Comparison of ENCODE assay signal across 9 mouse cellular contexts in the genomic region with DNA sequence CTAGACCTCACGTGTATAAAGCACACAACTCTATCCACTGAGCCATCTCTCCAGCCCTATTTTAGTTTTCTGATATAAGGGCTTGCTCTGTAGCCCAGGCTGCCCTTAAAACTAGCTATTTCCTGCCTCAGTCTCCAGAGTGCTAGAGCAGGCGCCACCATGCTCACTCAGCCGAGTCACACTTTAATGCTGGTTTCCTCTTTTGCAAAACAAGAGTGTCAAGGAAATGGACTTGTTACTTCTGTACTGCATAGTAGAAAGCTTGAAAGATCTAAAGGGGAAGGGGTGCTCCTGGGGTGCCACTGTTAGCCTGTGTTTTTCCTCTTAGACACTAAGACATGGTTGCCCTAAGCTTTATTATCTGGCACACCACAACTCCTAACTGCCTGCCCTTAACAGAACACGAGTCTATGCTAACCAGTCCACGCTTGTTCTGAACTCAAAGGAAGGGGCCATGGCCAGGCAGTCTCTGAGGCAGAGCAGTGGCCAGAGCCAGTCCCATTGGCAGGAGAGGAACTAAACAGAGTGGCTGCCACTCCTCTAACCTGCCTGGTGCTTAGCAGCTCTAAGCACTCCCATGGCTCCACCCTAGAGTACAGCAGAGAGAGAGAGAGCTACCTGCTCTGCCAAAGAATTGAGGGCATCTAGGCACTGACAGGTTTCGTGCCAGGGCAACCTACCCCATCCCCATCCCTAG. TPM values are rescaled to one million over a fixed set of nuclear protein-coding genes. Genes with fewer than 3 reads are reported as not detected.
A peak's percentile ranks its signal among the peaks of the same experiment; 100 is the strongest.
DNase-seq lines count a peak whose midpoint lies in the region; ATAC-seq and TF ChIP-seq lines count a peak whose summit lies in the region.
"Had no signal": no experiment of that assay in that cellular context is flagged by ENCODE, and none has a peak within 500 bp of the region (broad histone marks: within the 10 kb centered on the region; RNA-seq: fewer than 3 reads in every experiment).

No protein-coding gene starts in this region.

- ATAC-seq in hindbrain, embryonic 16.5 days, result no peak
- peak; percentile 11; the same call in 1 of the 2 replicates for ATAC-seq in monocyte, adult 5-6 weeks (replicated peaks; ENCODE audit: insufficient number of reproducible peaks, low FRiP score, low TSS enrichment, poor library complexity, severe bottlenecking)

- H3K27ac ChIP-seq in hindbrain, embryonic 10.5 days, result peak overlapping the region; percentile 53
- H3K27ac ChIP-seq in hindbrain, embryonic 16.5 days (ENCODE audit: low read depth, low read length), result no peak overlapping the region; the same call in 1 of the 2 replicates
- H3K27ac ChIP-seq in limb, embryonic 10.5 days, result 0 out of 2 replicates have a peak overlapping the region, but pooled peaks have one; percentile 33
- H3K27ac ChIP-seq: embryonic facial prominence, embryonic 12.5 days had no signal

- 84% methylated on average over 6 of the region's 6 CpGs for whole genome bisulfite sequencing in hindbrain, embryonic 10.5 days
- WGBS in hindbrain, embryonic 16.5 days, result 80% methylated on average over 6 of the region's 6 CpGs
- WGBS in limb, embryonic 10.5 days, result 84% methylated on average over 6 of the region's 6 CpGs

- H3K9me3 ChIP-seq in hindbrain, embryonic 10.5 days, result no peaks in the 10 kb centered on the region
- no peaks in the 10 kb centered on the region for H3K9me3 ChIP-seq in hindbrain, embryonic 16.5 days (ENCODE audit: control insufficient read depth, low read length)
- H3K9me3 ChIP-seq in E14TG2a.4 (ENCODE audit: low read length), result no peaks in the 10 kb centered on the region
- H3K9me3 ChIP-seq in limb, embryonic 10.5 days (replicated peaks), result no peaks in the 10 kb centered on the region
- H3K9me3 ChIP-seq: embryonic facial prominence, embryonic 12.5 days had no signal

- no peak overlapping the region for H3K4me3 ChIP-seq in hindbrain, embryonic 10.5 days
- no peak overlapping the region for H3K4me3 ChIP-seq in hindbrain, embryonic 16.5 days (ENCODE audit: low read length)
- peak overlapping the region; percentile 48 for H3K4me3 ChIP-seq in E14TG2a.4 (replicated peaks; ENCODE audit: low read length)
- H3K4me3 ChIP-seq in limb, embryonic 10.5 days, result no peak overlapping the region
- H3K4me3 ChIP-seq: embryonic facial prominence, embryonic 12.5 days had no signal

- intact Hi-C loops in left cerebral cortex, postnatal 4 days (cut with DNase I), result no loop called here

- no peak overlapping the region for H3K4me2 ChIP-seq in hindbrain, embryonic 16.5 days (ENCODE audit: low read length)
- H3K4me2 ChIP-seq: embryonic facial prominence, embryonic 12.5 days had no signal

- H3K9ac ChIP-seq in hindbrain, embryonic 16.5 days (ENCODE audit: low read depth, low read length), result no peak overlapping the region

- H3K27me3 ChIP-seq in hindbrain, embryonic 10.5 days (ENCODE audit: insufficient read depth, poor library complexity, severe bottlenecking), result no peaks in the 10 kb centered on the region
- H3K27me3 ChIP-seq in hindbrain, embryonic 16.5 days (replicated peaks; ENCODE audit: control insufficient read depth, insufficient read depth, low read length), result no peaks in the 10 kb centered on the region
- no peaks in the 10 kb centered on the region for H3K27me3 ChIP-seq in E14TG2a.4 (ENCODE audit: insufficient read depth, low read length)
- no peaks in the 10 kb centered on the region for H3K27me3 ChIP-seq in limb, embryonic 10.5 days (ENCODE audit: low read depth, poor library complexity, severe bottlenecking)
- H3K27me3 ChIP-seq: embryonic facial prominence, embryonic 12.5 days had no signal

- H3K4me1 ChIP-seq in hindbrain, embryonic 10.5 days (replicated peaks), result peaks cover 58% of the 10 kb centered on the region
- H3K4me1 ChIP-seq in hindbrain, embryonic 16.5 days (ENCODE audit: control insufficient read depth, insufficient read depth, low read depth, low read length), result peaks cover 45% of the 10 kb centered on the region
- peaks cover 99% of the 10 kb centered on the region for H3K4me1 ChIP-seq in E14TG2a.4 (replicated peaks; ENCODE audit: low read depth, low read length)
- H3K4me1 ChIP-seq in limb, embryonic 10.5 days, result peaks cover 59% of the 10 kb centered on the region

- DNase-seq in hindbrain, embryonic 10.5 days (ENCODE audit: low spot score), result no peak
- no peak for DNase-seq in limb, embryonic 10.5 days (ENCODE audit: low spot score)
- no peak for DNase-seq in adrenal gland, postnatal 14 days
- no peak for DNase-seq in left cerebral cortex, postnatal 4 days
- no peak for DNase-seq in layer of hippocampus, adult 11-12 months (ENCODE audit: low spot score)

- H3K36me3 ChIP-seq in hindbrain, embryonic 10.5 days, result peaks cover 35% of the 10 kb centered on the region
- no peaks in the 10 kb centered on the region for H3K36me3 ChIP-seq in hindbrain, embryonic 16.5 days (ENCODE audit: control insufficient read depth, insufficient read depth, low read length)
- H3K36me3 ChIP-seq in E14TG2a.4 (ENCODE audit: insufficient read depth, low read length), result peaks cover 32% of the 10 kb centered on the region
- H3K36me3 ChIP-seq in limb, embryonic 10.5 days, result peaks cover 32% of the 10 kb centered on the region

- TF ChIP-seq CTCF in E14TG2a.4 (conservative IDR thresholded peaks at IDR 0.05; ENCODE audit: low read length), result no peak

RNA-seq across cellular contexts. Expression of gene Grk2, which starts 6.3 kb away (rescaled TPM):
- 14.8 and 16.7 TPM in 2 replicates for polyA plus RNA-seq in hindbrain, embryonic 10.5 days (2016; fragmentation: Nextera tagmentation; extraction: Ambion mirVana)
- 27.3 and 28.3 TPM in 2 replicates for polyA plus RNA-seq in hindbrain, embryonic 16.5 days (2015; fragmentation: Nextera tagmentation; extraction: Ambion mirVana)
- 14.6 and 15.5 TPM in 2 replicates for polyA plus RNA-seq in limb, embryonic 10.5 days (2016; fragmentation: Nextera tagmentation; extraction: Ambion mirVana)
- 270 to 475 TPM (median 366 TPM) in 3 replicates for total RNA-seq in monocyte, adult 5-6 weeks (2017)
- total RNA-seq in adrenal gland, postnatal 14 days (2021), result 45.2 and 74.4 TPM in 2 replicates
- 100 to 1,000 TPM; 143 to 167 TPM for total RNA-seq in left cerebral cortex, postnatal 4 days (2021)

RNA-seq across cellular contexts. Expression of gene Ankrd13d, which starts 16.8 kb away (rescaled TPM):
- 9.9 and 14.4 TPM in 2 replicates for polyA plus RNA-seq in hindbrain, embryonic 10.5 days (2016; fragmentation: Nextera tagmentation; extraction: Ambion mirVana)
- 69.0 and 85.3 TPM in 2 replicates for polyA plus RNA-seq in hindbrain, embryonic 16.5 days (2015; fragmentation: Nextera tagmentation; extraction: Ambion mirVana)
- polyA plus RNA-seq in limb, embryonic 10.5 days (2016; fragmentation: Nextera tagmentation; extraction: Ambion mirVana), result 5.5 and 7.9 TPM in 2 replicates
- 2.4 to 21.5 TPM (median 12.0 TPM) in 3 replicates for total RNA-seq in monocyte, adult 5-6 weeks (2017)
- total RNA-seq in adrenal gland, postnatal 14 days (2021), result 2.7 and 4.8 TPM in 2 replicates
- total RNA-seq in left cerebral cortex, postnatal 4 days (2021), result 10 to 100 TPM; 98.4 to 99.3 TPM

RNA-seq across cellular contexts. Expression of gene Ssh3, which starts 30.7 kb away (rescaled TPM):
- polyA plus RNA-seq in hindbrain, embryonic 10.5 days (2016; fragmentation: Nextera tagmentation; extraction: Ambion mirVana), result 4.0 and 5.9 TPM in 2 replicates
- polyA plus RNA-seq in hindbrain, embryonic 16.5 days (2015; fragmentation: Nextera tagmentation; extraction: Ambion mirVana), result 19.9 and 21.2 TPM in 2 replicates
- 2.5 and 4.4 TPM in 2 replicates for polyA plus RNA-seq in limb, embryonic 10.5 days (2016; fragmentation: Nextera tagmentation; extraction: Ambion mirVana)
- total RNA-seq in monocyte, adult 5-6 weeks (2017), result 23.7 to 30.6 TPM (median 27.0 TPM) in 3 replicates
- total RNA-seq in adrenal gland, postnatal 14 days (2021), result 17.3 and 20.8 TPM in 2 replicates
- 10 to 100 TPM; 71.0 to 74.6 TPM for total RNA-seq in left cerebral cortex, postnatal 4 days (2021)
